Mouse (Mus musculus): Measurements from ENCODE around the gene Itpripl1.

GRCm38 (mm10) chr2:127131353-127131752 is 11.9 kb downstream of the Itpripl1 start:
- no peak for TF ChIP-seq CTCF (IDR thresholded peaks at IDR 0.05; ENCODE audit: borderline replicate concordance, insufficient read depth, low read length)
- no peak for TF ChIP-seq POLR2A (IDR thresholded peaks at IDR 0.05; ENCODE audit: low read depth, low read length)
